Mouse (Mus musculus) right cerebral cortex, adult 2 months (tissue): ENCODE data around the gene Crxos.
A peak's percentile ranks its signal among the peaks of the same experiment; 100 is the strongest.

Experiments
- DNase-seq, 2 experiments: peaks; one replicate each; pipeline ENCODE4 v3.0.0; 2021 to 2022; ENCODE audit warnings: low spot score in 2 of 2

Gene Crxos

DNA sequence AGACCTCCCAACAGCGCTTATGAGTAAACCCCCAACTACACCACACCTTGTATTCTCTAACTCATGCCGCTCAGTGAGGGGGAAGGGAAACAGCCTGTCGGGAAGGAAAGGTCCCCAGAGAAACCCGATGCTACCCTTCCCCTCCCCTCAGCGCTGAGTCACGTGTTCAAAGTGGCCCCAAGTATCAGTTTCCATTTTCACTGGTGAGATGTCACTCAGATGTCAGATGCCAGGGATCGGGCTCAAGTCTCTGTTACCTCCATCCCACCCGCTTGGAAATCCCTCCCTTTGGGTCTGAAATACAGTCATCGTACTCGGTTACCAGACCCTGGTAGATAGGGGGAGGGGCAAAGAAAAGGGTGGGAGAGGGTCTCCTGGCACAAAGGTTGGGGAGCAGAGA, 39.4 kb downstream of the Crxos start:
- DNase-seq = no peak

DNA sequence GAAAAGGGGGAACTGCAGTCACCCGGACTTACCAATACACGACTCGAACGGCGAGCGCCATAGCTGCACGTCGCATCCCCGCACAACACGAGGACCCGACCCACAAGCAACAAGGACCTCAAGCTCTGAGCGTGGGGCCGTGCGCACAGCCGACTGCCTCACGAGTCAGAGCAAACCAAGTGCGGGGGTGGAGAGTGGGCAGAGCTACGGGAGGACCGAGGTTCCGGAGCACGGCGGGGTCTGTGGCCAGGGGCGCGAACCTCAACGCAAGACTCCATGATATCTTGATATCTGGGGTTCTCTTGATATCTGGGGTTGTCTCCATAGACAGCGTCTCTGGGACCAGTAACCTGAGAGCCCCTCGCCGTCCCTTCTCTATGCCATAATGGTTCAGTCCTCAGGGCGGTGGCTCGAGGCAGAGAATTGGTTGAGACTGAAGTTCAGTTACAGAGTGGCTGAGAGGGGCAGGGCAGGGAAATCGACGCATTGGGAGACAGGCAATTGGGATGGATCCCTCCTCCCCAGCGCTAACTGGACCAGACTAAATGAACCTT, 39.9 kb downstream of the Crxos start, which contains the start of gene Selenow:
Gene Selenow (minus strand): TSS at position 183 of the 554 bp plus-strand sequence.
- DNase-seq = peak; percentile 91 to 95

- no peak for DNase-seq
Measured at GRCm38 (mm10) chr7:15929910-15930309, 47.5 kb downstream of the Crxos start.

- no peak for DNase-seq
Measured at GRCm38 (mm10) chr7:15930543-15930942, 48.1 kb downstream of the Crxos start.

GRCm38 (mm10) chr7:15931635-15932034, 49.2 kb downstream of the Crxos start:
- DNase-seq = no peak

GRCm38 (mm10) chr7:15933437-15934359, 51.3 kb downstream of the Crxos start:
- DNase-seq = peak; percentile 44 to 54

DNA sequence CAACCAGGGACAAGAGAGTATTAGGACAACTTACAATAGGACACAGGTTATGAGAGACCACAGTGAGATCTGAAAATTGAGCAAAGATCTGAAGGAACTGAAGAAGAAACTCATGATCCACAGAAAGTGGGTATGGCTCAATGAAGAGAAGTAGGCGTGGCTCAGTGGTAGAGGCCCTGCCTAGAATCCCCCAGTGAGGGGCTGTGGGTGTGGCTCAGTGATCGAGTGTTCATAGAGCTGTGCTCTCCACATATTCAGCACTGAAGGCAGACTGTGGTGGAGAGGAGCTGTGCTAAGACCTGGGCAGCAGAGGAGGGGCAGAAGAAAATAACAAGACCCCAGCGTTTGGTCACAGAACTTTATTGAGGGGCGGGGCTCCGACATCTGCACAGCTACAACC, 55.1 kb downstream of the Crxos start:
- DNase-seq = no peak

GRCm38 (mm10) chr7:15938621-15939020, 56.2 kb downstream of the Crxos start:
- DNase-seq = no peak

- DNase-seq = no peak
Measured at GRCm38 (mm10) chr7:15944311-15944710, 61.9 kb downstream of the Crxos start.

GRCm38 (mm10) chr7:15945211-15945610, 62.8 kb downstream of the Crxos start:
- DNase-seq = no peak

DNA sequence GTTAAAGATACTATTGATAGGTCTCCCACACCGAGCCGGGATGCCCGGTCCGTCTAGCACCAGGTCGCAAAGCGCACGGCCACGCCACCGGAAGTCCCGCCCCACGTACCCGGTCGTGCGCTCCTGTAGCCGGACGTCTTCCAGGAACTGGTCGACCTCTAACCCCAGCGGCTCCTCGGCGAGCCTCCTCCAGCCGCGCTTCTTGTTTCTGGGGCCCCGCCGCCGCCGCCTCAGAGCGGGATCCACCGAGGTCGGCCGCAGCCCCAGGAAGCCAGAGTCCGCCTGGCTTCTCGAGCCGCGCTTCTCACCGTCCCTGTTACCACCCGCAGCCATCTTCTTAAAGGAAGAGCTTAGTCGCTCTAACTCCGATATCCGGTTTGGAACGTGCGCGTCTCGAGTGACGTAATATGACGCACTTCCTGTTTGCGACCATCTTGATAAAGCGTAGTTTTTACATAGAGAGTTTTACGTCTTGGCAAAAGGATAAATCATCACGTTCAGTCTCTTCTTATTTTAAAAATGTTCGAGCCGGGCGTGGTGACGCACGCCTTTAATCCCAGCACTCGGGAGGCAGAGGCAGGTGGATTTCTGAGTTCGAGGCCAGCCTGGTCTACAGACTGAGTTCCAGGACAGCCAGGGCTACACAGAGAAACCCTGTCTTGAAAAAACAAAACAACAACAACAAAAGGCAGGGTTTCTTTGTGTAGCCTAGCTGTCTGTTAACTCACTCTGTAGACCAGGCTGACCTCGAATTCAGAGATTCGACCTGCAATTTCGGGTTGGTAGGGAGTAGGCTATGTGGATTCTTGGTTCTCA, 63.5 kb downstream of the Crxos start, which contains the start of gene Nop53:
Gene Nop53 (minus strand): TSS at position 354 of the 816 bp plus-strand sequence.
- peak; percentile 91 to 99 for DNase-seq

DNA sequence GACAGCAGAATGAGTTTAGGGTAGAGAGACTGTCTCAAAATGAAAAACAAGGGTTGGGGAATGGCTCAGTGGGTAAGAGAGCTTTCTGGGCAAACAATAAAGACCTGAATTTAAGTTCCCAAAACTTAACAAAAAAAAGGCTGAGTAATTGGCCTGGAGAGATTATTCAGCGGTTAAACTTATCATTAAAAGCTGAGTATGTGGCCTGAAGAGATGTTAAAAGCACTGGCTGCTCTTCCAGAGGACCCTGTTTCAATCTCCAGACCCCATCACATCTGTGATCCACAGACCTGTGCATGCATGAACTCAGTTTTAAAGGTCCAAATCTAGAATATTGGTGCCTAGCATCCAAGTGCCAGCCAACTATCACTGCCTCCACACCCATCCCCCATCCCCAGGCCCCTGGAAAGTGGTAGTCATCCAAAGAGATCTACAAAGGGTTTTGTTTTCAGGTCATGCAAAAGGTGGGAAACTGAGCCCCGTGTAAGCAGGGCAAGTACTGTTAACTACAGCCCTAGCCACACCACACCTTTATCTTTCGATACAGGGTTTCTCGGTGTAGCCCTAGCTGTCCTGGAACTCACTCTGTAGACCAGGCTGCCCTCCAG, 65.3 kb downstream of the Crxos start:
- no peak for DNase-seq

DNA sequence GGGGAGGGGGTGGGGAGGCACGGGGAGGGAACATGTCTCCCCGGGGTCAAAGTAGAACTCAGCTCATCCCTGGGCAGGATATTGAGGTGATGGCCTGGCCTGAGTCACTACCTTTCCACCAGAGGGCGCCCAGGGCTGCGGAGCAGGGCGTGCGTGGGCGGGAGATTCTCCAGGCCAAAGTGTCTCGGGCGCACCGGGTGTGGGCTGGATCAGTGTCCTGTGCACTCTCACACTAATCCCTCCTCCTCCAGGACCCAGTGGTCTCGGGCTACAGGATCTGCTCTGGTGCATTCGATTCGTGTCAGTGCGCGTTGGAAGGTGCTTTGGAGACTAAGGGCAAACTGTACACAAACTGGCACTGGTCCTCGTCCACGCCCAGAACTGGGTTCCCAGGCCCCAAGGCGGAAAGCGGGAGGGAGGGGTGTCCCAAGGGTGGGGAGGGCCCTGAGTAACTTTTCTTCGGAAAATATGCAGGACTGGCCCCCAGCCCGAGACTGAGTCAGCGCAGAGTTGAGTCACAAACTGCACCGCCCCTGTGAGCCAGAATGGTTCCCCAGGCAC, 66.0 kb downstream of the Crxos start:
- peak; percentile 64 to 66 for DNase-seq

- no peak for DNase-seq
Measured at GRCm38 (mm10) chr7:15949216-15949790, 66.9 kb downstream of the Crxos start.

DNA sequence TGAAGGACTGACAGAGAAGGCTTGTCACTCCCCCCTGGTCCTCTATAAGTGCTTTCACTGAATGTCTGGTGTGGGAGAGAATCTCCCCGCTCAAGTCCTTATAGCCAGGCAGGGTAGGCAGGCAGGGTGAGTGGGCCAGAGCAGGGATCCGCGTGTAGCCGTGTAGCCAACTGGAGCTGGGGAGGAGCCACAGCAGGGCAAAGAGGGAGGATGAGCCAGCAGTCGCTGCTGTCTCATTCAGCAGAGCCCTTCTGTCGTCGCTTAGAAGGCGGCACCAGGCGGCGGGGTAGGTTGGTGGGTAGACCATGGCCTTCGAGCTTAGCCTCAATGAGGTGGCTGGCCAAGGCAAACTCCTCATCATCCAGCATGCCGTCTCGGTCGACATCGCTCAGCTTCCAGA, 67.6 kb downstream of the Crxos start:
- DNase-seq = no peak

- no peak for DNase-seq
Measured at GRCm38 (mm10) chr7:15952416-15952815, 70.0 kb downstream of the Crxos start.
